Mouse (Mus musculus): ENCODE data around the gene 9230104L09Rik. TPM values are rescaled to one million over a fixed set of nuclear protein-coding genes. Genes with fewer than 3 reads are reported as not detected.

The 9230104L09Rik gene
- 0.21 and 0.22 TPM in 2 replicates for polyA plus RNA-seq (2015; fragmentation: Nextera tagmentation; extraction: Ambion mirVana)

GRCm38 (mm10) chr2:148864966-148865365 lies at the start of gene 9230104L09Rik:
TSS of gene 9230104L09Rik (minus strand) at chr2:148865038.
- DNase-seq (ENCODE audit: low spot score) = no peak

GRCm38 (mm10) chr2:148902286-148902685 lies 37.4 kb upstream of the 9230104L09Rik start:
- DNase-seq (ENCODE audit: low spot score) = peak; percentile 61

- no peak for DNase-seq (ENCODE audit: low spot score)
Observed at GRCm38 (mm10) chr2:148900305-148900704, 35.5 kb upstream of the 9230104L09Rik start.

GRCm38 (mm10) chr2:148896219-148896618 lies 31.4 kb upstream of the 9230104L09Rik start:
- no peak for DNase-seq (ENCODE audit: low spot score)

- no peak for DNase-seq (ENCODE audit: low spot score)
Observed at GRCm38 (mm10) chr2:148893107-148893506, 28.3 kb upstream of the 9230104L09Rik start.

DNA sequence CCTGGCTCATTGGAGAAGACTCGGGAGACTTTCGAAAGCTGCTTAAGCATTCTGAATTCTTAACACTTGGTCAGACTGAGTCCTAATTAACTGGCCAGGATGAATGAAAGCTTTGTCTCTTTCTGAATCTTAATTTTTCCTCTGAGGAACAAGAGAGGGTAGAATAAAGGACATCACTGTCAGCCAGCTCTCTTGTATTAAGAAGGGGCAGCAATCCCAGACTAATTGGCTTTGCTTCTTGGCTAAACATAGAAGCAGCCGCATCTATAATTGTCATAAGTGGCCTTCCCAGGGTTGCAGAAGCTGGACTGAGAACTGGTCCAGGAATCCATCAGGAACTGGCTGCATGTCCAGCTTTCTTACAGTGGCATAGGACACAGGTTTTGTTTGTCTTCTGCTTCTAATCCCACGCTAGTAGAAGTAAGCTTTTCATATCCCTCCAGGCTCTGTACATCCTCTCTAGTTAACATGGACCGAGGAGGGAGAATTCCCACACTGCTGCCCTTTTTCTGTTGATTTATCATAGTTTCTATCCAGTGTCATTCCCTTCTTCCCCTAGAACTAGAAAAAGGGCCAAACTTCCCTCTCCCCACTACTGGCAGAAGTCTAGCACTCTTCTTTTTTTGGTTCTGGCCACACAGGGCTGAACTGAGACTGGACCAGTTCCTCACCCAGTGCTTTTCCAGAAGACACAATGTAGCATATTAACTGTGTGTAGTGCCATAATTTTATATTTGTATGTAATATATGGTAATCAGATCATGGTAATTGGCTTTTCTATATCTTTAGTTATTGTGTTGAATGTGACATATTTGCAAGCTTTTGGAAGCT lies 25.4 kb upstream of the 9230104L09Rik start:
- no peak for DNase-seq (ENCODE audit: low spot score)

DNA sequence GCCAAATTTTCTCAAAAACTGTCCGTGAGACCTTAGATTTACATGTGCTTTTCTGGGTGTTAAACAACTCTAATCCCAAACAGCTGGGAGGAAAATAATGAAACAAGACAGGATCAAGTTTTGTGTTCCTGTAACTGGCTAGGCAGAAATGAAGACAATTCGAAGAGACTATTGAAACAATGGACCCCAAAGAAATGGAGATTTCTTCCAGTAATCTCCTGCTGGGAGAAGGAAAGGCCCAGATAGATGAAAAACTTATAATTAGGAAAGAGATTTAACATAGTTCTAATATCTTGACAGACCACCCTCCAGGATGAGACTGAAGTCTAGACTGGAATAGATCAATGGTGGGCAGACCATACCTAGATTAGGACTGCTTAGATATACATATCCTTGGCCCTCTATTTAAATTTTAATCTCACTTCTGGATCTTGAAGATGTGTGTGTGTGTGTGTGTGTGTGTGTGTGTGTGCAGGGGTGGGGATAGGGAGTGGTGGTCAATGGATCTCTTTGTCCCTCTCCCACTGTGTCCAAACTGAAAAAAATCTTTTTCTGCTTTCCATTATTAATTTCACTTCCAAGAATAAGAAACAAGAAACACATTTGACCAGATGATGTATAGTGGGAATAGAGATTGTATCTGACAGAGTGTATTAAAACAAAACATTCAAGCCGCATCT lies 24.6 kb upstream of the 9230104L09Rik start:
- DNase-seq (ENCODE audit: low spot score) = no peak

GRCm38 (mm10) chr2:148888872-148889271 lies 24.0 kb upstream of the 9230104L09Rik start:
- DNase-seq (ENCODE audit: low spot score) = no peak

DNA sequence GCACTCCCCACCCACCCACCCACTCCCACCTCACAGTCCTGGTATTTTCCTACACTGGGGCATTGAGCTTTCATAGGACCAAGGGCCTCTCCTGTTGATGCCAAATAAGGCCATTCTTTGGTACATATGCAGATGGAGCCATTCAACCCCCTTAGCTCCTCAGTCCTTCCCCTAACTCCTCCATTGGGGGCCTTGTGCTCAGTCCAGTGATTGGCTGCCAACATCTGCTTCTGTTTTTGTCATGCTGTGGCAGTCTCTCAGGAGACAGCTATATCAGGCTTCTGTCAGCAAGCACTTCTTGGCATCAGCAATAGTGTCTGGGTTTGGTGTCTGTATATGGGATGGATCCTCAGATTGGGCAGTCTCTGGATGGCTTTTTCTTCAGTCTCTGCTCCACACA lies 19.9 kb upstream of the 9230104L09Rik start:
- no peak for DNase-seq (ENCODE audit: low spot score)

DNA sequence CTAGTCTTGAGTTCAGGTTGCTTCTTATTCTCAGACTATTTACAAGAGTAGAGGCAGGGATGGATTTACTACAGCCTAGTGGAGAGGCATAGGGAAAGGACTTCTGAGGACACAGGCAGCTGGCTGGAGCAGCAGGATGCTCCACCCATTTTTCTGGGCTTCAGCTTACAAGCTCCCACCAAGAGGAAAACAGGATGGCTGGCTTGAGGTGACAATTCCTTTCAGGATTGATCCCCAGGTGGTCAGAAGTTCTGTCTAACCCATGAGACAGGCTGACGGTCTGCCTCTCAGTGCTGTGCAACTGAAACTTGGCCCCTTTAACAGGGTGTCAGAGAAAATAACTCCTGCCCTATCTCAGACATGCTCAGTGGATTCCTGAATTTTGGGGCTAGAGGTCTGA lies 14.4 kb upstream of the 9230104L09Rik start:
- DNase-seq (ENCODE audit: low spot score) = no peak

GRCm38 (mm10) chr2:148878641-148879130 lies 13.8 kb upstream of the 9230104L09Rik start:
- DNase-seq (ENCODE audit: low spot score) = no peak

DNA sequence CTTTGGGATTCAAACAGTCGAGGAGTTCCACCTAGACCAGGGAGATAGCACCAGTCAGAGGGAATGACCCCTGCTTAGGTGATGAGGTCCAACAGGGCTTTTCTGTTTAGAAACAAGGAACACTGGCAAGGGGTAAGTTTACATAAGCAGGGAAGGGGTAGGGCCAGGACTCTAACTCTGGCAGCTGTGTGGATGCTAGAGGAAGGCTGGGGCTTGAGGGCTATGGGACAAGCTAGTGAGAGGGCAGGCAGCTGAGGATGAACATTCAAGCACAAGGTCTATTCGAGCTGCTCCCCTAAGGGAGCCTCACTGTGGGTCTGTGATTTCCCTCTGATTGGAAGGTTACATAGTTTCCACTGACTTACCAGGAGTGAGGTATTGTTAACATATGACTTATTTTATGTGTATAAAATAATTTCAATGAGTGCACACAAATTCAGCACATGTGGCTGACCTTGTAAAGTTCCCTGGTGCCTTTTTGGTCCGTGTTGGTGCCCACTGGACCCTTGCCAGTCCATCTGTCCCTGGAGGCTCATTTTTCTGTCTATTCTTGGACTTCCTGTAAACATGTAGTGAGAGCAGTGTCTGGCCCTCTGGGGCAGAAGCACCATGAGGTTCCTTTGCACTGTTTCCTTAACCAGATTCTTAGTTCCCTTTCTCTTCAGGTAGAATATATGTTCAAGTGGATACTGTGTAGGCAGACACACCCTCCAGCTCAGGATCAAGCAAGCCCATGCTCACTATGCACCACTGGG lies 12.4 kb upstream of the 9230104L09Rik start:
- DNase-seq (ENCODE audit: low spot score) = no peak

GRCm38 (mm10) chr2:148875335-148875811 lies 10.5 kb upstream of the 9230104L09Rik start, which contains the start of gene Cst3:
TSS of gene Cst3 (minus strand) at chr2:148875692.
- DNase-seq (ENCODE audit: low spot score) = peak; percentile 83

DNA sequence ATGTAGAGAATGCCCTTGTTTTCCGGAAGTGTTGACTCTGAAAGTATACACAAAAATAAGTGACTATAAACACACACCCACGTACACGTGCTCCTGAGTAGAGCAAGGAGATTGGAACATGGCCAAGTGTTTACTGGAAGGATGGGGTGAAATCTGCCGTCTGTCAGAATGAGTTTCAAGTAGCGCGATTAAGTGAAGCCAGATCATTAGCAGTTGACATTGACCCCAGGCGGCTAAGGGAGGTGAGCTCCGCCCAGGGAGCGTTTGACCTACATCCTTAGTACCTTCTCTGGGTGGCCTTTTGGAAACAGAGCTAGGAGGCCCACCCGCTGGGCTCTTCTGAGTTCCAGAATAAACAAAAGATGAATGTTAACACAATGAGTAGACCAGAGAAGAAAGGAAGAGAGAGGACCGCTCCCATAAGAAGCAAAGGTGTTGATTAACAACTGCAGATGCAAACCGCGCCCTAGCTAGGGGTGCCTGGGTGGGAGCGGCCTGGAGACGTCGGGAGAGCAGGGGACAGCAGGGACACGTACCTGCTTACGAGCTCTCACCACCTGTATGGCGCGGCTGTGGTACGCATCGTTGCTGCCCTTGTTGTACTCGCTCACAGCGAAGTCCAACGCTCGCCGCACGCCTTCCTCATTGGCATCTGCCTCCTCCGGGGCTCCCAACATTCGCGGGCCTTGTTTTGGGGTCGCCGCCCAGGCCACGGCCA lies 9.9 kb upstream of the 9230104L09Rik start:
- DNase-seq (ENCODE audit: low spot score) = peak; percentile 56

- no peak for DNase-seq (ENCODE audit: low spot score)
Observed at GRCm38 (mm10) chr2:148874224-148874616, 9.4 kb upstream of the 9230104L09Rik start.

- no peak for DNase-seq (ENCODE audit: low spot score)
Observed at GRCm38 (mm10) chr2:148872860-148873259, 8.0 kb upstream of the 9230104L09Rik start.

DNA sequence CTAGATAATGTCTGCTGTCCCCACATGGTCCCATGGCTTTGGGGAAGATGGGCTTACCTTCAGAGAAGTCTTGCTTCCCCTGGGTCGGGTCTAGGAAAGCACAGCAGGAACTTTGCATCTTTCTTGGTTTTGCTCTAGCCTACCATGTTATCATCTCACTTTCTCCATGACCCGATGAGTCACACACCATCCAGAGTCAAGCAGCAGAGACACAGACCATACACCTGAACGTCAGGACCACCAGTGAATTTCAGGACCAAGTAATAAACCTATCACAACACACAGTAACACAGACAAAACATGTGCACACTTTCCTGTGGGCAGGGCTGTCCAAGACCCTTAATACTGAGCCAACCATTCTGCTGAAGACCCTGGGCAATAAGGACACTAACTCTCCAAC lies 5.7 kb upstream of the 9230104L09Rik start:
- no peak for DNase-seq (ENCODE audit: low spot score)

DNA sequence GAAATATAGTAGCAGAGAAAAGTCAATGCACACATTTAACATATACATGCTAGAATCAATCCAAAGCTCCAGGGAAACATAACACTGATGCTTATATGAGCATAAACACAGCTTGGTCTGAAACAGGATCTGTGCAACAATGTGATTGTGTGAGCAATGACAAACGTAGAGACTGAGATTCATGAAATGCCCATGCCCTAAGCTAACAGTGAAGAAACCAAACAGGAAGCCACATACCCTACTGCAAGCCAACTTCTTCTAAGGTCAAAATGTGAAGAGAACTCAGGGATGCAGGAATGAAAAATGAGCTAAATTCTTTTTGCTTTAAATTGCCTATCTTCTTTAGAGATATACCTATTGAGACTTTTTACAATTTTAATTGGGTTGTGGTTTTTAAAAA lies 4.1 kb upstream of the 9230104L09Rik start:
- no peak for DNase-seq (ENCODE audit: low spot score)

GRCm38 (mm10) chr2:148861693-148862092 lies 3.1 kb downstream of the 9230104L09Rik start:
- DNase-seq (ENCODE audit: low spot score) = no peak

DNA sequence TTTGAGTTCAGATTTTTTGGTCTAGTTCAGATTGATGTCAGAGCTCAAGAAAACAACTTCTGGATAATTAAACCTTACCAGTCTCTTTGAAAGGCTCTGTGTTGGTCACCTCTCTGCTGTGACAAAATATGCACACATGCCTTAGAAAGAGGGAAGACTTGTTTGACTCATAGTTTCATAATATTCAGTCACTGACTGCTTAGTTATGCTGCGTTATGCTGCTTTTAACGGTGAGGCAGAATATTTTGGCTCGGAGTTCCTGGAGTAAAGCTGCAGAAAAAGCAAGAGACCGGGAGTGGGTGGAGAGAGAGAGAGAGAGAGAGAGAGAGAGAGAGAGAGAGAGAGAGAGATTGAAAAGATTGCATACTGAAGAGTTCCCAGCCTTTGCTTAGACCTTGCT lies 3.8 kb downstream of the 9230104L09Rik start:
- no peak for DNase-seq (ENCODE audit: low spot score)

- DNase-seq (ENCODE audit: low spot score) = no peak
Observed at GRCm38 (mm10) chr2:148857506-148857905, 7.3 kb downstream of the 9230104L09Rik start.
